Mouse (Mus musculus): ENCODE data around the gene Fam219a. TPM values are rescaled to one million over a fixed set of nuclear protein-coding genes. Genes with fewer than 3 reads are reported as not detected.
A peak's percentile ranks its signal among the peaks of the same experiment; 100 is the strongest.

Fam219a gene
- polyA plus RNA-seq, 1 experiment from 2014 or later, result 1.9 TPM

DNA sequence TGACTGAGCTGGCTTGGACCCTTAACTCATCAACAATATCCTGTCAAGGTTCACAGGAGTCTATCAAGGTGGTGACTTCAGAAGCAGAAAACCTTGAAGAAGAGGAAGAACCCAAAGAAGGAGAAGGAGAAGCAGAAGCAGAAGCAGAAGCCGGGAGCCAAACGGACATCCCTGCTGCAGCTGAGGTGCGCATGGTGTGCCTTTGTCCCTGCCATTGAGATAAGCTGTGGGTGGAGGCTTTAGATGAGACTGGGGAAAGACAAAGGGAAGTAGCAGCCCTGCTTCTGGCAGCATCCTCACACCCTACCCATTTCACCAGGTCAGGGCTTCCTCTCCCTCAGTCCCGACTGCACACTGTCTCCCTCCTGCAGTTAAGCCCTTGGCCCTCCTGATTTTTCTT lies 33.5 kb upstream of the Fam219a start:
- Histone ChIP-seq H3K9me3 (ENCODE audit: control insufficient read depth, low read length) (no peaks in the 10 kb centered on the region), H3K4me3 (ENCODE audit: low read length) (no peak overlapping the region), H3K4me2 (ENCODE audit: low read depth, low read length) (no peak overlapping the region), H3K9ac (ENCODE audit: low read length) (no peak overlapping the region), H3K36me3 (ENCODE audit: control insufficient read depth, insufficient read depth, low read length) (no peaks in the 10 kb centered on the region), H3K27me3 (ENCODE audit: control insufficient read depth, insufficient read depth, low read depth, low read length) (no peaks in the 10 kb centered on the region), H3K4me1 (replicated peaks; ENCODE audit: control insufficient read depth, insufficient read depth, low read length) (no peaks in the 10 kb centered on the region), H3K27ac (ENCODE audit: low read length) (no peak overlapping the region)
- ATAC-seq (ENCODE audit: low read depth), result no peak
- WGBS, result 59% methylated on average over 4 of the region's 4 CpGs

DNA sequence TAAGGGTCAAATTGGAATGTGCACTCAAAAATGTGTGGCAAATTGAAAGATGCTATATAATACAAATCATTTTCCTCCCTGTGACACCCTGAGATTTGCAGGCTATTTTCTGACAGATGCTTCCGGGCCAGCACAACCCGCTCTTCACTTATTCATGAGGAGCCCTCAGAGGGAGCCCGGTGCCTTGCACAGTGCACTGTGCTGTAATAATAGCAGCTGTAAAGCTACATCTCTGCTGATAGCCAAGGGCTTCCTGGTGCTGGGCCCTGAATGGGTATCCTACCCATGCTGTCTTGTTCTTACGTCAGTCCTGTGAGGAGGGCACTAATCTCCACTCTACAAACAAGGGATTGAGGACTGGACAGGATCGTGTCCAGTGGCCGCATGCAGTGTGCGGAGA lies 14.0 kb upstream of the Fam219a start:
- WGBS, result 74% methylated on average over 7 of the region's 7 CpGs
- Histone ChIP-seq H3K9ac (ENCODE audit: low read length) (no peak overlapping the region), H3K27me3 (ENCODE audit: control insufficient read depth, insufficient read depth, low read depth, low read length) (no peaks in the 10 kb centered on the region), H3K27ac (ENCODE audit: low read length) (no peak overlapping the region), H3K36me3 (ENCODE audit: control insufficient read depth, insufficient read depth, low read length) (no peaks in the 10 kb centered on the region), H3K4me1 (replicated peaks; ENCODE audit: control insufficient read depth, insufficient read depth, low read length) (no peaks in the 10 kb centered on the region), H3K9me3 (ENCODE audit: control insufficient read depth, low read length) (no peaks in the 10 kb centered on the region), H3K4me3 (ENCODE audit: low read length) (no peak overlapping the region), H3K4me2 (ENCODE audit: low read depth, low read length) (no peak overlapping the region)
- ATAC-seq (ENCODE audit: low read depth), result no peak

DNA sequence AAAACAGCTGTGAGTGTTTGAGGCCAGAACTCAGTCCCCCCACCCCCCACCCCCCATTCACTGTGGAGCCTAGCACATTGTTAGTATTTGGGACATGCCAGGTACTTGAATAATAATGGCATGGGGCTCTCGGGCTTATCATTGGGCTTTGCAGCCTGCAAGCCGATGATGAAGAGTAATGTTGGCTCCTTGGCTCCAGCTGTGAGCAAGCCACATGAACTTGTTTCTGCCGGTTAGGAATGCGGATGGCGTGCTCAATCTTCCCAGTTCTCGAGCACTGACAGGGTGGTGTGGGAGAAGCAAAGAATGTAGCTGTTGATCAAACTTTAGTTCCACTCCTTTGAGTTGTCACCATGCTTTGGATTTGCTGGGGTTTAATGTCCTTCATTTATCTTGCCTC lies 6.6 kb upstream of the Fam219a start:
- Histone ChIP-seq H3K4me1 (replicated peaks; ENCODE audit: control insufficient read depth, insufficient read depth, low read length) (no peaks in the 10 kb centered on the region; the same call in 1 of the 2 replicates), H3K9me3 (ENCODE audit: control insufficient read depth, low read length) (no peaks in the 10 kb centered on the region), H3K4me2 (ENCODE audit: low read depth, low read length) (no peak overlapping the region), H3K27me3 (ENCODE audit: control insufficient read depth, insufficient read depth, low read depth, low read length) (no peaks in the 10 kb centered on the region), H3K27ac (ENCODE audit: low read length) (no peak overlapping the region), H3K4me3 (ENCODE audit: low read length) (no peak overlapping the region), H3K9ac (ENCODE audit: low read length) (no peak overlapping the region), H3K36me3 (ENCODE audit: control insufficient read depth, insufficient read depth, low read length) (no peaks in the 10 kb centered on the region)
- no peak for ATAC-seq (ENCODE audit: low read depth)
- 16% methylated on average over 6 of the region's 6 CpGs for WGBS

DNA sequence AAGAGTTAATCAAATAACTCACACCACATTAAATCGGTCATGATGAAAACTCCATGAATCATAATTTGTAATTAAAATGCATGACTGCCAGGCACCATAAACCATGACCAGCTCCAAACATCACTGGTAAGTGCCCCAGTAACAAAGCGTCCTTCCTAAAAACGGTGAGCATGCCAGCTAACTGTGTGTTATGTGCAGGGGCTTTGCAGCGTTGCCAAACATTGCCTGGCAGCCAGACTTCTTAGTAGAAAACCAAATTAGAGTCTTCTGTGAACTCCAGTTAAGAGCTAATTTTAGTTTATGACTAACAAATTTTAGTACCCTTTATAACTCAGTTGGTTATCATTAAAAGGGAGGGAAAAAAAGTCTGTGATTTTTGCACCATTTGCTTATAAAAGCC lies 4.2 kb upstream of the Fam219a start:
- Histone ChIP-seq H3K9me3 (ENCODE audit: control insufficient read depth, low read length) (no peaks in the 10 kb centered on the region), H3K27ac (ENCODE audit: low read length) (no peak overlapping the region), H3K36me3 (ENCODE audit: control insufficient read depth, insufficient read depth, low read length) (no peaks in the 10 kb centered on the region), H3K4me2 (ENCODE audit: low read depth, low read length) (no peak overlapping the region), H3K4me1 (replicated peaks; ENCODE audit: control insufficient read depth, insufficient read depth, low read length) (peaks cover 2% of the 10 kb centered on the region; the same call in 1 of the 2 replicates), H3K27me3 (ENCODE audit: control insufficient read depth, insufficient read depth, low read depth, low read length) (no peaks in the 10 kb centered on the region), H3K9ac (ENCODE audit: low read length) (no peak overlapping the region), H3K4me3 (ENCODE audit: low read length) (no peak overlapping the region)
- WGBS, result 55% methylated on average over 4 of the region's 4 CpGs
- ATAC-seq (ENCODE audit: low read depth), result no peak

DNA sequence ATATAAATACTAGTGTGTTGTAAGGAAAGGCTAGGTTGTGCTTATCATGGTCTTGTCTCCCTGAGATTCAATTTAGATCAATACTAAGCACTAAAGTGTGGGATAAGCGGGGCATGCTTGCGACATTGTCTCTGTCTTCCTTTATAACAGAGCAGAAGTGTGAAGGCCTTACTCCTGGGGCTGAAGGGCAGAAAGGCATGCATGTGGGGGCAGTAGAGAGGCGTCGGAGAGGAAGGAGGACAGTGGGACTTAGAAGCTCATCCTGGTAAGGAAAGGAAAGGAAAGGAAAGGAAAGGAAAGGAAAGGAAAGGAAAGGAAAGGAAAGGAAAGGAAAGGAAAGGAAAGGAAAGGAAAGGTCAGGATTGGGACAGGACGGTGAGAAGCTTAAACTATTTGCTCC lies 2.2 kb upstream of the Fam219a start:
- ATAC-seq (ENCODE audit: low read depth), result no peak
- no peak overlapping the region for H3K4me2 ChIP-seq (ENCODE audit: low read depth, low read length)
- no peaks in the 10 kb centered on the region; the same call in 1 of the 2 replicates for H3K27me3 ChIP-seq (ENCODE audit: control insufficient read depth, insufficient read depth, low read depth, low read length)
- H3K4me3 ChIP-seq (ENCODE audit: low read length), result no peak overlapping the region
- WGBS, result 15% methylated on average over 5 of the region's 5 CpGs
- H3K4me1 ChIP-seq (replicated peaks; ENCODE audit: control insufficient read depth, insufficient read depth, low read length), result peaks cover 6% of the 10 kb centered on the region; the same call in 1 of the 2 replicates
- H3K36me3 ChIP-seq (ENCODE audit: control insufficient read depth, insufficient read depth, low read length), result no peaks in the 10 kb centered on the region
- no peak overlapping the region for H3K27ac ChIP-seq (ENCODE audit: low read length)
- no peak overlapping the region for H3K9ac ChIP-seq (ENCODE audit: low read length)
- H3K9me3 ChIP-seq (ENCODE audit: control insufficient read depth, low read length), result no peaks in the 10 kb centered on the region

DNA sequence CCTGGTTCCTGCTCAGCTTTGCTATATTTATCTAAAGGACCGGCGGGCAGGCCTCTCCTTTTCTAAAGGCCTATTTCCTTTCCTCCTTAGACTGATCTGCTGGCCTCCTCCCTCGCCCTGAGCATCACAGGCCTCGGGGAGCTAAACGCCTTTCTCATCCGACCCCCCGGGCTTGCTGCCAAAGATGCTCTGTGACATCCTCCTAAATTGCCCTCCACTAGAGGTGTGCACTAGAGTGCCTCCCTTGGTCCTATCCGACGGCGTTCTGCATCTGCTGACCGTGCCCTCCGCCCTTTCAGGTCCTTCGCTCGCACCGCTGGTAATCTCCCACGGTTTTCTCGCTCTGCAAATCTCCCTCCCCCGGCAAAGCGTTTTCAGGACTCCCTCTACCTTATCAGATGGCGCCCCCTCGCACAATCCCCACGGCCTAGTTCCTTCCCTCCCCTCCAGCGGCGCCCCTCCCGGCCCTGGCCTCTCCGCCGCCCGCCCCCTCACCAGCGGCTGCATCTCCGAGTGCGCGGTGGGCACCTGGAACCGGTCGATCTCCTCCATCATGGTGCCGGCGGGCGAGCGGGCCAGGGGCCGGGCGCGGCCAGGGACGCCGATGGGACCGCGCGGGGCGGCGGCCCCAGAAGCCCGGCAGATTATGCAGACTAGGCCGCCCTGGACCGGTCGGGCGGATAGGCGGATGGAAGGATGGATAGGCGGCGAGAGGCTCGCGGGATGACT lies 492 bp downstream of the Fam219a start:
- WGBS, result 1% methylated on average over 56 of the region's 58 CpGs
- H3K9ac ChIP-seq (ENCODE audit: low read length), result peak overlapping the region; percentile 75
- peak overlapping the region; percentile 76 for H3K4me2 ChIP-seq (ENCODE audit: low read depth, low read length)
- H3K4me3 ChIP-seq (ENCODE audit: low read length), result peak overlapping the region; percentile 80
- H3K27ac ChIP-seq (ENCODE audit: low read length), result peak overlapping the region; percentile 19; the same call in 1 of the 2 replicates
- no peaks in the 10 kb centered on the region for H3K36me3 ChIP-seq (ENCODE audit: control insufficient read depth, insufficient read depth, low read length)
- peaks cover 6% of the 10 kb centered on the region; the same call in 1 of the 2 replicates for H3K4me1 ChIP-seq (replicated peaks; ENCODE audit: control insufficient read depth, insufficient read depth, low read length)
- ATAC-seq (ENCODE audit: low read depth), result 0 out of 2 replicates have a peak, but pooled peaks have one; percentile 0
- H3K27me3 ChIP-seq (ENCODE audit: control insufficient read depth, insufficient read depth, low read depth, low read length), result no peaks in the 10 kb centered on the region; the same call in 1 of the 2 replicates
- no peaks in the 10 kb centered on the region for H3K9me3 ChIP-seq (ENCODE audit: control insufficient read depth, low read length)

DNA sequence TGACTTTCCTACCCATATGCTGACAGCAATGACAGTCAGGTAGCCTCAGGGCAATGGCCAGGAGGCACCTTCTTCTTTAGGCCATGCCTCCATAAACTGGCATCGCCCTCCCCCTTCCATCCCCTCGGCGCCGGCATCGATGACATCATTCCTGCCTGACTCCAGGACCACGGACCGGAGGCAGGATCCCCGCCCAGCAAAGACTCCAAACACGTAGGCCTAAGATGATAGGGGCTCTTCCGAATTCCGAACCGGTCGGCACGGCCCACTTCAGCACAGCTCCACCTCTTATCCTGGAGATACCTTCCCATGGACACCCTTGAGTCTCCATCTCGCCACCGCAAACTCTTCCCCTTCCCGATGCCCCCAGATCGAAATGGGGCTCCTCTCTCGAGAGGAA lies 1.1 kb downstream of the Fam219a start:
- ATAC-seq (ENCODE audit: low read depth), result no peak

DNA sequence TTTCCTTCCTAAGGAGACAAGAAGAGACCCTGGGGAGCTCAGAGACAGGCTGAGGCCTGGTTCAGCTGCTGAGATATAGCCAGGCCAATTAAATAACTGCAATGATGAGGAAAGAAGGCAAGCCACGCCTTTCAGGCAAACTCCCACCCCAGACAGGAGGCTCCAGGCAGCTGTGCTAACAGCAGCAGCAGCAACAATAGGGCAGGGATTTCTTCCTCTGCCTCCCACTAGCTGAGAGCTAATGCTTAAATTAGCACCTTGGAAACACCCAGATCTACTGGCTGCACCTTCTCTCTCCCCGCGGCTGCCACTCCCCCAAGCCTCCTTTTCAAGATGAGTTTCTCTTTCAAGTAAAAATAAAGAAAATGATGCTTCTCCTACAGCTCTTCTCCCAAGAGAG lies 3.2 kb downstream of the Fam219a start:
- Histone ChIP-seq H3K9me3 (ENCODE audit: control insufficient read depth, low read length) (no peaks in the 10 kb centered on the region), H3K4me3 (ENCODE audit: low read length) (no peak overlapping the region), H3K9ac (ENCODE audit: low read length) (no peak overlapping the region), H3K4me1 (replicated peaks; ENCODE audit: control insufficient read depth, insufficient read depth, low read length) (peaks cover 6% of the 10 kb centered on the region; the same call in 1 of the 2 replicates), H3K27me3 (ENCODE audit: control insufficient read depth, insufficient read depth, low read depth, low read length) (no peaks in the 10 kb centered on the region; the same call in 1 of the 2 replicates), H3K36me3 (ENCODE audit: control insufficient read depth, insufficient read depth, low read length) (no peaks in the 10 kb centered on the region), H3K27ac (ENCODE audit: low read length) (no peak overlapping the region), H3K4me2 (ENCODE audit: low read depth, low read length) (no peak overlapping the region)
- ATAC-seq (ENCODE audit: low read depth), result no peak
- WGBS, result 17% methylated on average over 3 of the region's 3 CpGs

More for the DNA sequence above, 1.1 kb downstream of the Fam219a start:
- Histone ChIP-seq H3K4me2 (ENCODE audit: low read depth, low read length) (peak overlapping the region; percentile 76), H3K27ac (ENCODE audit: low read length) (no peak overlapping the region), H3K27me3 (ENCODE audit: control insufficient read depth, insufficient read depth, low read depth, low read length) (no peaks in the 10 kb centered on the region; the same call in 1 of the 2 replicates), H3K9me3 (ENCODE audit: control insufficient read depth, low read length) (no peaks in the 10 kb centered on the region), H3K9ac (ENCODE audit: low read length) (peak overlapping the region; percentile 75), H3K4me1 (replicated peaks; ENCODE audit: control insufficient read depth, insufficient read depth, low read length) (peaks cover 6% of the 10 kb centered on the region; the same call in 1 of the 2 replicates), H3K36me3 (ENCODE audit: control insufficient read depth, insufficient read depth, low read length) (no peaks in the 10 kb centered on the region), H3K4me3 (ENCODE audit: low read length) (peak overlapping the region; percentile 80)
- WGBS, result 4% methylated on average over 19 of the region's 19 CpGs

DNA sequence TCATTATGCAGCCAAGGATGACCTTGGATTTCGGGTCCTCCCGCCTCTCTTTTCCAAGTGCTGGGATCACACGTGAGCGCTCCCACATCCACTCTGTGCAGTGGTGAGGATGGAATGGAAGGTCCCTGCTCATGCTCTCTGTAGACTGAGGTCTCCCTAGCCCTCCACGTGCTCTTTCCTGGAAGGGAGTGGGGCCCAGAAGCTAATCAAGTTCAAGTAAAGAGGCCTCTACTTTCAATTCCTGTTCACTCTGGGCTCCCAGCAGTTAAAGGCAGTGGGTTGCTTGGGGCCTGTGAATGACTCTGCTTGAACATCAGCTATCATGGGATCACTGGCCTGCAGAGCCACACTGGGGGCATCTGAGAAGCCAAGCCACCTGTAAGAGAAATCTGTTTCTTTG lies 6.0 kb downstream of the Fam219a start:
- H3K4me3 ChIP-seq (ENCODE audit: low read length), result no peak overlapping the region
- H3K9me3 ChIP-seq (ENCODE audit: control insufficient read depth, low read length), result no peaks in the 10 kb centered on the region
- no peaks in the 10 kb centered on the region; the same call in 1 of the 2 replicates for H3K27me3 ChIP-seq (ENCODE audit: control insufficient read depth, insufficient read depth, low read depth, low read length)
- H3K36me3 ChIP-seq (ENCODE audit: control insufficient read depth, insufficient read depth, low read length), result no peaks in the 10 kb centered on the region
- H3K27ac ChIP-seq (ENCODE audit: low read length), result no peak overlapping the region
- H3K9ac ChIP-seq (ENCODE audit: low read length), result no peak overlapping the region
- no peak for ATAC-seq (ENCODE audit: low read depth)
- 86% methylated on average over 5 of the region's 5 CpGs for WGBS
- H3K4me1 ChIP-seq (replicated peaks; ENCODE audit: control insufficient read depth, insufficient read depth, low read length), result peaks cover 4% of the 10 kb centered on the region; the same call in 1 of the 2 replicates
- no peak overlapping the region for H3K4me2 ChIP-seq (ENCODE audit: low read depth, low read length)
